Mouse (Mus musculus) right cerebral cortex, postnatal 36 days (tissue): Measurements from ENCODE around the gene Bola2.
"Not testable (repeated sequence)": the region's sequence is repeated elsewhere in the genome, so short reads cannot be mapped to it uniquely, and the experiment has no call there.

Source experiments
- DNase-seq, 2 experiments: peaks; one replicate each; pipeline ENCODE4 v3.0.0; 2022; ENCODE audit warnings: low spot score in 2 of 2, mixed read lengths in 1 of 2

The Bola2 gene

DNA sequence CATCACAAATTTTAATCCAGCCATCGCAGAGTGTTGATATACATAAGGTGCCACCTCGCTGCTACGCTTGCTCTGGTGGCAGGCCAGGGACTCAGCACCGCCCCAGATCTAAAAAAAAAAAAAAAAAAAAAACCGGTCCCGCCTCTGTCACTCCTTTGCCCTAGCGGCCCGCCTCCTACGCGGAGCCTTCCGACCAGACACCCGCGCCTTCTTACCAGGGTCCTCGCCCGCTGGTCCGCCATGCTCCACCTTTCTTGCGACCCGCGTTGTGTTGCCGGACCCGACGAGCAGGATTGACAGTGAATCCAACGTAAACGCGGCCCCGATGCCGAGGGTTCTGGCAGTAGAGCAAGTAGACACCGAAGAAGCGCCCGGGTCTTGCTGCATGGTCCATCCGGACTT lies at the start of gene Bola2:
Bola2 (plus strand) TSS at position 192 of the 402 bp plus-strand sequence.
- no peak for DNase-seq

DNA sequence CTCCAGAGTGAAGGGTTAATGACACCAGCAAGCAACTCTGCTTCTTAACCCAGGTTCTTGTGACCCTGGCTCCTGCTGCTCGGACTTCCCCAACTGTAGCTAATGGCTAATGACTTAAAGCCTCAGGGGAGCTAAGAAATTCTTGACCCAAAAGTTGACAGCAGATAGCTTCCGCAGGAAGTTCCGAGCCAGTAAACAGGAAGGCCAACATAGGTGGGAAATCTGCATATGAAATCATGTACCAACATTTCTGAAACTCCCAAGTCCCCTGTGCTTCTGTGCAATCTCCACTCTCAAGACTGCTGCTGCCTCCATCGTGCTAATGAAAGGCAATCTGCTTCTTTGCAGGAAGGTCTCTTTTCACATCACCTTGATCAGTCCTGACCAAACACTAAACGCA lies 49.5 kb upstream of the Bola2 start:
- DNase-seq = no peak

DNA sequence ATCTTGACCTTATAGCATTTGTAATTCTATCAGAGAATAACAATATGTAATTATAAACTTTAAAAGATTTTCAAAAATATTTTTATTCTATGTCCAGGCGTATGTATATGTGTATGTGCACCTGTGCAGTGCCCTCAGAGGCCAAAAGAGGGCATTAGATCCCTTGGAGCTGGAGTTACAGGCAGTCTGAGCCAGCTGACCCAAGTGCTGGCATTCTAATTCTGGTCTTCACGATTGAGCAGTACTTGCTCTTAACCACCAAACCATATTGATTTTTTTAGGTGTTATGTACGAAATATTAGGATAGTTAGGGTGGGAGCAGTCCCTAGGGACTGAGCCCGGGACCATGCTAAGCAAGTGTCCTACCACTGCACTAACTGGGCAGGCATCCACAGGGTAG lies 46.7 kb upstream of the Bola2 start:
- no peak for DNase-seq

DNA sequence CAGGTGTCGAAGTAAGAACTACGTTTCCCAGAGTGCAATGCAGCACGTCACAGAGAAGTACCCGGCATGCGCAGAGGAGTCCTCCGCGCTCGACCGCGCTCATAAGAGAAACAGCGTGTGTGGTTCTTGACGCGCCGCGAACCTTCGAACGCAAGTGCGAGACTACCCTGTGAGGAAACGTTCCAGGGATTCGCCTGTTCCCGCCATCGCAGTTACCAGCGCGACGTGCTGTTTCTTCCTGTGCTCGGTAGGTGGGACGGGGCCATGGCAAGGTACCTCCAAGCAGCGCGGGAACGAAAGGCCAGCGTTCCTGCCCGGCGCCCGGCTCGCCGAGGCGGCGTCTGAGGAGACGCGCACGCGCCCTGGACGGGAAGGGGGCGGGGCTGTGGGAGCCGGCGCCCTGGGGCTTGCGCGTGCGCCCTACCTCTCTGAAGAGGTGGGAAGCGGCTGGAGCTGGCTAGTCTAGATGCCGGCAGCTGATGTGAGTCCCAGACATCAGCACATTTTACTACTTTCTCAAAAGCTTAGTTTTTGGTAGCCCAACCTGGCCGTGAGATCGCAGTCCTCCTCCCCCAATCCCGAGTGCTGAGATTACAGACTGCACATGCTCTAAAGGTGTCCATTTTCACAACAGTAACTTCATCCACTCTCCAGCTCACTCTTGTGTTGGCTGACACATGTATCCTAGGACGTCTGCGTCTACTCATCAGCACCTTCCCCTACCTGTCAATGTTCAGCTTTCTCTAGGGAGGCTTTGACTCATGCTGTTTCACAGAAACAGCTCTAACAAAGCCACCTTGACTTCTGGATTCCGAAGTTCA lies 45.8 kb upstream of the Bola2 start, which contains the start of gene Sgf29:
Sgf29 (plus strand) TSS at position 79 of the 821 bp plus-strand sequence.
- DNase-seq = peak; percentile 88 to 90

DNA sequence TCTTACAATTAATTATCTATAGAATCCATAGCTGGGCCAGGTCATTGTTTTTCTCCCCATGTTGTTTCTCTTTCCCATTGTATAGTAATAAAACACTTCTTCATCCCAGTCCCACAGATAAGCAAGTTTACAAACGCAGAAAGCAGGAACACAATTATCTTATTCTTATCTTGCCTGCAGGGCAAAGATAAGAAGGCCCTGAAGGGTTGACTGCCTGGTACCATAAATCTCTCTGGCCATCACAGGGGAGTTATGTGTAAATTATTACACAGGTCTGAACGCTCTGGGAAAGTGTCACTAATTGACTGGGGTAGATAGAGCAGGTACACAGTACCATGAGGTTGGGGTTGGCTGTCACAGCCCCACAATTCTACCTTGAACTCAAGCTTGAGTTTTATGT lies 44.3 kb upstream of the Bola2 start:
- DNase-seq = no peak

DNA sequence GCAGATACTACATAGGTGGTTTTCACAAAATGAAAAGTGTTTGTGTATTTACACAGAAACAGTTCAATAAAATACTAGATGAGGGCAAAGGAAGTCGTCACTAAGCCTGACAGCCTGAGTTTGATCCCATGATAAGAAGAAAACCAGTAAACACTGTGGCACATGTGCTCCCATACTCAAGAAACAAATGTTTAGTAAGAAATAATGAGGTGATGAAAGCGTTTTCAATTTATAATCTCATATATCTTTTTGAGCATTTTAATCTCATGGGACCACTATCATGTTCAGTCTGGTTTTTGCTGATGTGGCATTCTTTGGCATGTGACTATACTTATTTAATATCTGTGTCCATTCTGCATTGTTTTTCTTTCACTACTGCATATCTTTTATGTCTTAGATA lies 41.2 kb upstream of the Bola2 start:
- no peak for DNase-seq

DNA sequence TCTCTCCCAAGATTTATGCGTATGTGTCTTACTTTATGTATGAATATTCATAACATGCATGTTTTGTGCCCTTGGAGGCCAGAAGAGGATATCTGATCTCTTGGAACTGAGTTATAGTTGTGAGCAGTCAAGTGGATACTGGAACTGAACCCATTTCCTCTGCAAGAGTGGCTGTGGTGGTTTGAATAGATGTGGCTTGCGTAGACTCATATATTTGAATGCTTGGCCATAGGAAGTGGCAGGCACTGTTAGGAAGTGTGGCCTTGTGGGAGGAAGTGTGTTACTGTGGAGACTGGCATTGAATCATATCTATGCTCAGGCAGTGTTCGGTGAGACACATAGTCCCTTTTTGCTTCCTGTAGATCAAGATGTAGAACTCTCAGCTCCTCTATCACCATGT lies 39.5 kb upstream of the Bola2 start:
- DNase-seq = no peak

DNA sequence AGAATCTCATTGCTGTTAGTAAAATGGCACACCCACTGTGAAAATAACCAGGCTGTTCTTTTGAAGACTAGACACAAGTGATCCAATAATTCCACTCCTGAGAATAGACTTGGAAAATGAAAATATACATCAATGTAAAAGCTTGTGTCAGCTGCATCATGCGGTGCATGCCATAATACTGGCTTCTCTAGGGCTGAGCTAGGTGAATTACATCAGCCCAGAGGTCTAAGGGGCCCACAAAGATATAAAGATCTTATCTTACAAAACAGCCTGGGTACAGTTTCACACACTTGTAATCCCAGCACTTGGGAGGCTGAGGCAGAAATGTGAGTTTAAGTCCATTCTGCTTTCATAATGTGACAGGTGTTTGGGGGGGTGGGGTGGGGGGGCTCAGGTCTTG lies 37.7 kb upstream of the Bola2 start:
- no peak for DNase-seq

DNA sequence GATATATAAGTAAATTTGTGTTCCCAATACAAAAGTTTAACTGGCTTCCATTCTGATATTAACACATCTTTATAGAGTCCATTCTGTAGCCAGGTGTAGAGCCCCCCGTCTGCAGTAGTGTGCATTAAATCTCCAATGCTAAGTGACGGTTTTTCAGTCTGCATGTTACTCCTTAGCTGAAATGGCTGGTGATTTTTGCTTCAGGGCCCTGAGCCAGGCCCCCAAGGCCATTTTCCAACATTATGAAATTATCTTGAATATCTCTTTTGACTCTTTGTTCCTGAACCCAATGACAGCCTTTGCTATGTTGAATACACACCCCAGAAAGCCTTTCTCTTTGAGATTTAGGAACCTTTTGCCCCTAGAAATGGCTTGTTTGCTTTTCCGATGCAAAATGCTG lies 35.4 kb upstream of the Bola2 start:
- no peak for DNase-seq

DNA sequence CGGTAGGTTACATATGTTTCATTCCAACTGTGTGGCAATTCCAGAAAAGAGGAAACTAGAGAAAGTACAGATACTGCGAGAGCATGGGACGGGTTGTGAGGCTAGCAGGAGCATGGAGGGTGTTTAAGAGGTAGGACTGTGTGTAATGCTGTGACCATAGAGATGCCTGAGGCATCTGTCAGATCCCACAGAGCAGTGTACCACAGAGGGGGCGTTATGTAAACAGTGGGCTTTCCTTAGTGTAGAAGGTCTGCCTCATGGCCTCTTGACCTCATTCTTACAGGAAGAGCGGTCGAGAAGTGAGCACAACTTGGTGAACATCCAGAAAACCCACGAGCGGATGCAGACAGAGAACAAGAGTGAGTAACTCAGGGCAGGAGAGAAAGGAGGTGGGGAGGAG lies 31.6 kb upstream of the Bola2 start:
- DNase-seq = no peak

DNA sequence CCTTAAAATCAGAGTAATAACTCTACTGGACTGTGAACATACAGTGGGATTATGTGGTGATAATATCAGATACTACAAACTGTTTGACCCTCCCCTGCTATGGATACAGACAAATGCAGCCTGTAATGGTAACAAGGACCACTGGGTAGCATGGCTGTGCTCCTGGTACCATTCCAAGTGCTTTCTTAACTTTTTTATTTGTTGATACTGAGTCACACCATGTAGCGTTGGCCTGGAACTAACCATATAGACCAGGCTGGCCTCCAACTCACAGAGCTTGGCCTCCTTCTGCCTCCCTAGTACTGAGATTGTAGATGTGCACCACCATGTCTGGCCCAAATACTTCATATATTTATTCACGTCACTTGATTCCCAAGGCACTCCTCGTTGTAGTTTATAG lies 29.9 kb upstream of the Bola2 start:
- no peak for DNase-seq

DNA sequence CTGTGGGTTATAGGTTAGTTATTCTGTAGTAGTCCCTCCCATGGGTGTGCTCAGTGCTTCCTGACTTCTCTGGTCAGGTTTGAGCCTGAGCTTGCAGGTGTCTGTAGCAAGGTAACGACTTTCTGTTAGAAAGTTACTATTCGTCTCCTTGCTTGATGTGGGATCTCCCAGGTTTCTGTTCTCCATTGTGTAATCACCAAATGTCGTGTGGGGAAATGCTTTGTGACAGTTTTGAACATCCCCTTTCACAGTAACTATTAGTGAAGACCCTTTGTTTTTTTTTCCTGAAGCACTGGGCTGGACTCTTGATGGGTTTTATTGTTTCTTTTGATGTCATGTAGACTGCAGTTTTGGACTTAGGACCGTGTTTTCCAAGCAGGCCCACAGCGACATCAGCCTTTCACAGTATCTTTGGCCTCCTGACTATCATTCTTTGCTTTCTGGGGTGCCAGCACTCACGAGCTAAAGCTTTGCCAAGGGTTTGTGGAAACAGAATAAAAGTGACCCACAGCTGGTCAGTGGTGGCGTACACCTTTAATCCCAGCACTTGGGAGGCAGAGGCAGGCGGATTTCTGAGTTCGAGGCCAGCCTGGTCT lies 27.6 kb upstream of the Bola2 start:
- DNase-seq = no peak

DNA sequence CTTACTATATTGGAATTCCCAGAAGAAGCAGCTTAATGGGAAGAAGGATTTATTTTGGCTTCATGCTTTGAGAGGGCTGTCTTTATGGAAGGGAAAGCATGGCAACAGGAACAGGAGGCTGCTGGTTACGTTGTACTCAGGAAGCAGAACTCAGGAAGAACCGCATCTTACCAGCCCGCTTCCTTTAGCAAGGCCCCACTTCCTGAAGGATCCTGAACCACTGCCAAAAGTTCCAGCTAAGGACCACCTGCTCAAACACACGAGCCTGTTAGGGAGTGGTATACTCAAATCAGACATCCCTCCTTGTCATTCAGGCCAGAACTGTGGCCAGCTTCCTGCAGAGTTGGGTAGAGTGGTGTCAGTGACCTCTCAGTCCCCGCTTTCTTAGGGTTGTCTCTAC lies 26.7 kb upstream of the Bola2 start:
- no peak for DNase-seq

DNA sequence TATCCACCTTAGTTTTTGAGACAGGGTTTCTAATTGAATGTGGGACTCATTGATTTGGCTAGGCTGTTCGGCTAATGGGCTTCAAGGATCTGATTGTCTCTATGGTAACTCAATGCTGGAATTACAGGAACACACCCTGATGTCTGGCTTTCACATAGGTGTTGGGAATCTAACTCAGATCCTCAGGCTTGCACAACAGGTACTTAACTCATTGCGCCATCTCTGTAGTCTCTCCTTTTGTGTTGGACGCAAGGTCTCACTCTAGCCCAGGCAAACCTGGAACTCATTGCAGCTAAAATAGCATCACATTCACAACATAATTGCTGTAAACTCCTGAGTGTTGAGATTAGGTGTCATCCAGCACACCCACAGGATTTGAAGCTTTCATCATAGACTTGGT lies 25.0 kb upstream of the Bola2 start:
- DNase-seq = no peak

DNA sequence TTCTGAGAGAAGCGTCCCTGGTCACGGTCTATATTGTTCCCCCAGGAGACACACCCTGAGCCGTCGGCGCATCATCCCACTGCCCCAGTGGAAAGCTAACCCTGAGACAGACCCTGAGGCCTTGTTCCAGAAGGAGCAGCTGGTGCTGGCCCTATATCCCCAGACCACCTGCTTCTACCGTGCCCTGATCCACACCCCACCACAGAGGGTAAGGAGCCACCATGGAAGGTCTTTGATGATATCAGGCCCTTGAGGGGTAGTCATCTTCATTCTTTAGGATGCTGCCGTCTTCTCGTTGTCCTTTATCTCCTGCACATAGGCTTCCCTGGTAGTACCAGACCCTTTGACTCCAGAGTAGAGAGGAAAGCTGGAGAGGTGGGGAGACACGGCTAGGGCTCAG lies 23.1 kb upstream of the Bola2 start:
- DNase-seq = no peak

DNA sequence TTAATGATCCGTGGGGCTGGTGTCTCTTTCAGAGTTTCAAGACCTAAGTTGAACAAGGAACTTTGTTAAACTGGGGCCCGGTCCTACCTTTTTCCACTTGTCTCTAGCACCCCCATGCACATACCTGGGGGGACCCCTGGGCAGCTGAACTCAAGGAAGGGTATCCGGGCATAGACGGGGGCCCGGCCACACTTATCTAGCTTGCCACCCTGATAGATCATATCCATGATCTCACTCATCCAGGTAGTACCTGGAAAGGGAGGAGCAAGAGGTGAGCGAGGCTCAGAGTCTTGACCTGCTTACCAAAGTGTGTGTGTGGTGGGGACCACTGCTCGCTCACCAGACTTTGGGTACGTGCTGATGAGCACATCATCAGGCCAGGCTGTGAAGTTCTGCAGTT lies 20.1 kb upstream of the Bola2 start:
- DNase-seq = no peak

DNA sequence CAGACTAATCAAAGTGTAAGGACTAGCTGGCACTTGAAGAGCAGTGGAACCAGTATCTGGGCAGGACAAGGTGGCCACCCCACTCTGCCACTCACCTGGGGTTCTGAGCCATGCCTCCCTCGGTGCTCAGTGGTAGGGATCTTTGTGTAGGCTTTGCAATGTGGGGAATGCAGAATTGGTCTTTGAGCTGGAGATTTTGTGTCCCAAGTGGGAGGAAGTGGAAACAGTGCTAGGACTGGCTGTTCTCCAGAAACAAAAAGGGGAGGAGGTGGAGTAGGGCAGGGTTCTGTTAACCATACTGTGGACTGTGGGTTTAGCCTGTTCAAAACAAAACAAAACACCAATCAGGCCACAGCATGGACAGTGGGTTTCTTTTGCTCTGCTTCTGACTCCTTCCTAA lies 19.0 kb upstream of the Bola2 start, which contains the start of gene Sult1a1:
Sult1a1 (minus strand) TSS at position 226 of the 400 bp plus-strand sequence.
- DNase-seq = no peak

DNA sequence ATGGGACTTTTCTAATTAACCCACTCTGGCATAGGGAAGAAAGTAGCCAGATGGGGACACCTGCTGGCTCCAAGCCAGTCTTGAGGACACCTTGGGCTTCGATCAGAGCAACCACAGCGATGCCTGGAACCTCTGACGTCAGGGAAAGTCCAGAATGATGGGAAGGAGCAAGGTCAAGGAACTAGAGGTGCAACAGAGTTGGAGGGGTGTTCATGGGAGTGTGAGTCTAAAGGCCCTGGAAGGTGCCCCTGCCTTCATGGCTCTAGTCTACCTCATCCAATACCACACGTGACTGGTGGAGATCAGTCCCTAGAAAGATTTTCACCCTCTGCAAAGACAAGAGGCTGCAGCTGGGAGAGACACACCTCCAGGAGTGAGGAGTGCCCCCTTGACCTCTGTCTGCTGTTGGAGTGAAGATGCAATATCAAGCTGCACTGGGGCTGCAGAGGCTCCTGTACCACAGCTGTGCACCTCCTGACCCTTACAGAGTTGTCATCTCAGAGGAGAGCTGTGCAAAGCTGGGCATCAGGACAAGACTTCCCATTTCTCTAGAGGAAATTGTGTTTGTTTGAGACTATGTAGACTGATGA lies 18.5 kb upstream of the Bola2 start:
- DNase-seq = no peak

DNA sequence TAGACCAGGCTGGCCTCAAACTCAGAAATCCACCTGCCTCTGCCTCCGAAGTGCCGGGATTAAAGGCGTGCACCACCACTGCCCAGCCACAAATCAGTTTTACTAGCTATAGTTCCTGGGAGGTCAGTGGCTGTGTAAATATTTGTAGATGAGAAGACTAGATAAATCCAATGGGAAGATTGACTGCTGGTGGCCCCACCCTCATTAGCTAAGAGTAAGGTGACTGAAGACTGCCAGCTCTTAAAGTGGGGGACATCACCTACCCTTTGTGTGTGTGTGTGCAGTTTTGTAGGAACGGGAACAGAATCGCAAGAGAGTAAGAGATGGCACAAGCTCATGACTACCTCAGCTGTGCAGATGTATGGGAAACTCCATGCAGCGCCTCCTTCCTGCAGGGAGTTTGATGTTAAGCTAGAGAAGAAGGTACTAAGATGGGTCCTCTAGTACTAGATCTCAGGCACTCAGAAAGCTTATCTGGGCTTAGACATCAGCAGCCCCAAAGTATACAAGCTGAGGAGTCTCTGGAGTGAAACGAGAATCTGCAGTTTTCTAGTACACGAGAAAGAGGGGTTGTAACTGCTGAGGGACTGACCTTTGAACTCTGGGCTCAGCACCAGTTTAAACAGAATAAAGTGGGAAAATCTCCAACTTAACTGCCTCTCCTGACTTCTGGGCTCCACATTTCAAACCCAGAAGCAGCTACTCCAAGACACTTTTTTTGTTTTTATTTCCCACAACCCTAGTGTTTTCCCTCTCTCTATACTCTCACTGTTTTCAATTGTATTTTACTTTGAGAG lies 16.5 kb upstream of the Bola2 start:
- no peak for DNase-seq

DNA sequence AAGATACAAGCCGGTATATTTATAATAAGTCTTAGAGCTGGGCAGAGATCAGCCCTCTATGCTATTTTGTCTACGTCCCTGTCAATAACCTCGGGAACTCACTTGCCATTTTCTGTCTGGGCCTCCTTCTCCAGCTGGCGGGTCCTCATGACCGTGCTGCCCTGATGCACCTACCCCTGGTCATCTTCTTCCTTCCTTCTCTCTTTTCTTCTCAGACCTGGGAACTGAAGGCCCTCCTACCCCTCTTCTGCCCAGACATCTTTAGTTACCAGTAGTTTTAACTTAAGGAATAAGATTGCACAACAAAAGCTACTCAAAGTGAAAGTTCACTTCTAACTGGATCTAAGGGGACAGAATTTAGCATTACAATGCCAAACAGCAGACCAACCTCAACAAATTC lies 15.5 kb upstream of the Bola2 start:
- DNase-seq = no peak

DNA sequence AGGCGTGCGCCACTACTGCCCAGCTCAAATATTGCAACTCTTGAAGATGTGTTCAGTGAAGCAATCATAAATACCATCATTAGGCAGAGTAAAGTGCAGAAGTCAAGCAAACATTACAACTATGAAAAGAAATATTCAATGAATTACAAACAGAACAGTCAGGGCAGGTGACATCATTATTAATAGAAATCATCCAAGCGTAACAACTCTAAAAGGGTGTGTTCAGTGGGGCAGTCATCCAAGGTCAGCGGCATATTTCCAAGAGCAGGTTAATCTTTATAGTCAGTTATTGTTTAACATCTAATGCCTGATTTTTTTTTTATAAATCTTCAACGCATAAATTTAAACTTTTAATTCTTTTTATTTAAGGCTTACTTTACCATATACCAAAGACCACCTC lies 14.0 kb upstream of the Bola2 start:
- DNase-seq = no peak

DNA sequence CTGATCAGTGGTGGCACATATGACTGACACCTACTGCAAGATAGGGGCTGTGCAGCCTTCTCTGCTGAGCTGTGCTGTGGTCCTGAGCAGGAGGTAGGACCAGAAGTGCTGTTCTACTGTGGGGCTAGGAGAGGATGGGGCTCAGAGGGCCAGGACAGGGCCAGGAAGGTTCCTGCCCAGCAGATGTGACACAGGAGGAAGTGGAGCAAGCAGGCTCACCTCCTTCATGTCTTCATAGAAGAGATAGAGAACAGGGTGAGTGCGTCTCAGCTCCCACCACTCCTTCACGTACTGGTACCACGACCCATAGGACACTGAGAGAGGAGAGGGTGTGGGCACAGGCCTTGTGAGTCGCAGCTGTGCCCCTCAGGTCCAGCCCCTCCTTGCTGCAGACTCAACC lies 7.0 kb upstream of the Bola2 start:
- DNase-seq = not testable (repeated sequence)
